Mouse (Mus musculus): ENCODE data around the gene Foxr1. TPM values are rescaled to one million over a fixed set of nuclear protein-coding genes. Genes with fewer than 3 reads are reported as not detected.

Foxr1 gene
- polyA plus RNA-seq, 1 experiment, result not detected

GRCm38 (mm10) chr9:44401081-44401480 lies 39.9 kb downstream of the Foxr1 start:
- no peak for TF ChIP-seq GATA1 (IDR thresholded peaks at IDR 0.05; ENCODE audit: low read length)

GRCm38 (mm10) chr9:44399795-44400114 lies 41.2 kb downstream of the Foxr1 start:
- TF ChIP-seq GATA1 (IDR thresholded peaks at IDR 0.05; ENCODE audit: low read length), result no peak

- TF ChIP-seq GATA1 (IDR thresholded peaks at IDR 0.05; ENCODE audit: low read length), result no peak
Measured at GRCm38 (mm10) chr9:44399114-44399794, 41.7 kb downstream of the Foxr1 start.

GRCm38 (mm10) chr9:44398551-44398950 lies 42.4 kb downstream of the Foxr1 start:
- TF ChIP-seq GATA1 (IDR thresholded peaks at IDR 0.05; ENCODE audit: low read length), result no peak

- TF ChIP-seq GATA1 (IDR thresholded peaks at IDR 0.05; ENCODE audit: low read length), result no peak
Measured at GRCm38 (mm10) chr9:44398087-44398486, 42.8 kb downstream of the Foxr1 start.

GRCm38 (mm10) chr9:44396684-44397411 lies 44.1 kb downstream of the Foxr1 start, which contains the start of gene Slc37a4:
TSS of gene Slc37a4 (plus strand) at chr9:44396852.
- TF ChIP-seq GATA1 (IDR thresholded peaks at IDR 0.05; ENCODE audit: low read length), result no peak

GRCm38 (mm10) chr9:44391466-44391865 lies 49.5 kb downstream of the Foxr1 start:
- TF ChIP-seq GATA1 (IDR thresholded peaks at IDR 0.05; ENCODE audit: low read length), result no peak

GRCm38 (mm10) chr9:44389273-44389672 lies 51.7 kb downstream of the Foxr1 start:
- no peak for TF ChIP-seq GATA1 (IDR thresholded peaks at IDR 0.05; ENCODE audit: low read length)

GRCm38 (mm10) chr9:44387221-44387620 lies 53.7 kb downstream of the Foxr1 start:
- no peak for TF ChIP-seq GATA1 (IDR thresholded peaks at IDR 0.05; ENCODE audit: low read length)

- TF ChIP-seq GATA1 (IDR thresholded peaks at IDR 0.05; ENCODE audit: low read length), result no peak
Measured at GRCm38 (mm10) chr9:44384596-44384995, 56.3 kb downstream of the Foxr1 start.

Other genes starting within 250 kb of the Foxr1 start
- gene Cbl, start 207.1 kb downstream of the Foxr1 start, polyA plus RNA-seq (2012), result 15.4 and 18.5 TPM in 2 replicates
- not detected in 2 replicates for gene Ccdc153, start 200.5 kb downstream of the Foxr1 start, polyA plus RNA-seq (2012)
- not detected in 2 replicates for gene Pdzd3, start 189.7 kb downstream of the Foxr1 start, polyA plus RNA-seq (2012)
- 0.02 TPM in 1 of 2 replicates, not detected in the other for gene Nlrx1, start 172.5 kb downstream of the Foxr1 start, polyA plus RNA-seq (2012)
- 15.6 and 18.4 TPM in 2 replicates for gene Abcg4, start 152.5 kb downstream of the Foxr1 start, polyA plus RNA-seq (2012)
- 3.5 and 8.9 TPM in 2 replicates for gene Hinfp, start 135.5 kb downstream of the Foxr1 start, polyA plus RNA-seq (2012)
- gene C2cd2l, start 120.9 kb downstream of the Foxr1 start, polyA plus RNA-seq (2012), result 42.9 and 52.2 TPM in 2 replicates
- gene Dpagt1, start 115.1 kb downstream of the Foxr1 start, polyA plus RNA-seq (2012), result 7.7 and 9.9 TPM in 2 replicates
- gene H2afx, start 106.4 kb downstream of the Foxr1 start, polyA plus RNA-seq (2012), result 682 and 860 TPM in 2 replicates
- 139 and 142 TPM in 2 replicates for gene Hmbs, start 96.9 kb downstream of the Foxr1 start, polyA plus RNA-seq (2012)
- 6.0 and 8.8 TPM in 2 replicates for gene Vps11, start 79.5 kb downstream of the Foxr1 start, polyA plus RNA-seq (2012)
- gene Hyou1, start 61.6 kb downstream of the Foxr1 start, polyA plus RNA-seq (2012), result 28.0 and 36.3 TPM in 2 replicates
- 17.1 and 21.2 TPM in 2 replicates for gene Slc37a4, start 44.3 kb downstream of the Foxr1 start, polyA plus RNA-seq (2012)
- gene Rps25, start 34.0 kb downstream of the Foxr1 start, polyA plus RNA-seq (2012), result 151 and 177 TPM in 2 replicates
- gene Trappc4, start 33.5 kb downstream of the Foxr1 start, polyA plus RNA-seq (2012), result 7.9 and 13.5 TPM in 2 replicates
- gene Ccdc84, start 22.6 kb downstream of the Foxr1 start, polyA plus RNA-seq (2012), result 8.0 and 11.8 TPM in 2 replicates
- gene Upk2, start 13.8 kb upstream of the Foxr1 start, polyA plus RNA-seq (2012), result not detected in 2 replicates
- 0.10 and 0.19 TPM in 2 replicates for gene Bcl9l, start 41.7 kb upstream of the Foxr1 start, polyA plus RNA-seq (2012)
- gene Cxcr5, start 120.7 kb upstream of the Foxr1 start, polyA plus RNA-seq (2012), result not detected in 2 replicates
- 21.7 and 25.6 TPM in 2 replicates for gene Ddx6, start 163.8 kb upstream of the Foxr1 start, polyA plus RNA-seq (2012)
- gene Treh, start 232.1 kb upstream of the Foxr1 start, polyA plus RNA-seq (2012), result not detected in 2 replicates

Measured in G1E-ER4 (cell line).